In genomic region chr7:47081277-47081676, GRCm38 (mm10) we compare ENCODE assay signal across 8 mouse cellular contexts. TPM values are rescaled to one million over a fixed set of nuclear protein-coding genes. Genes with fewer than 3 reads are reported as not detected.
DNase-seq lines count a peak whose midpoint lies in the region.

No protein-coding gene starts in this region.

- peak; percentile 44 for DNase-seq in ES-CJ7 (ENCODE audit: low read depth, low spot score)
- DNase-seq in adrenal gland, postnatal 4 days (ENCODE audit: low spot score in 2 of 2): peak; percentile 38 to 63
- peak; percentile 36 for DNase-seq in fibroblast of lung, adult 2 months (ENCODE audit: low read depth)
- DNase-seq in heart, postnatal 4 days: peak; percentile 88
- peak; percentile 61 to 84 for DNase-seq in layer of hippocampus, adult 8-10 months (ENCODE audit: low spot score in 2 of 2)
- peak; percentile 73 to 82 for DNase-seq in lung, postnatal 4 days
- peak; percentile 78 to 84 for DNase-seq in right cerebral cortex, postnatal 10 days (ENCODE audit: low spot score in 2 of 2)
- peak; percentile 56 to 74 for DNase-seq in urinary bladder, postnatal 4 days (ENCODE audit: low spot score in 2 of 2)

RNA-seq across cellular contexts. Expression of gene Tmem86a, which starts 30.9 kb away (rescaled TPM):
- 10 to 100 TPM; 35.2 to 42.8 TPM for total RNA-seq in adrenal gland, postnatal 4 days (2021)
- total RNA-seq in heart, postnatal 4 days (2021): 10 to 100 TPM; 16.9 to 23.8 TPM
- total RNA-seq in layer of hippocampus, adult 8-10 months (2022): 10 to 100 TPM; 10.3 to 21.0 (median 15.3) TPM

RNA-seq across cellular contexts. Expression of gene Ptpn5, which starts 52.2 kb away (rescaled TPM):
- total RNA-seq in adrenal gland, postnatal 4 days (2021): 1 to 10 TPM; 2.0 to 2.1 TPM
- not detected for total RNA-seq in heart, postnatal 4 days (2021)
- total RNA-seq in layer of hippocampus, adult 8-10 months (2022): 100 to 1,000 TPM; 100 to 116 (median 108) TPM

Comparison
In these comparisons a context has a peak if more than half of its experiments do, and no peak if none do; other contexts are left out.
1. Peak in every context shown above with its lines: DNase-seq.
2. DNase-seq: peak in every context shown above with its lines; median percentile 88 in heart, postnatal 4 days; 81 in right cerebral cortex, postnatal 10 days; 78 in lung, postnatal 4 days; 72 in layer of hippocampus, adult 8-10 months; 65 in urinary bladder, postnatal 4 days; 50 in adrenal gland, postnatal 4 days; 44 in ES-CJ7; 36 in fibroblast of lung, adult 2 months.
3. RNA of gene Ptpn5, which starts 52.2 kb away (total RNA-seq): 100 to 116 TPM in layer of hippocampus, adult 8-10 months; 2.0 to 2.1 TPM in adrenal gland, postnatal 4 days and not detected in heart, postnatal 4 days; every median in the first group is over 10 times any median in the second.